Mouse (Mus musculus): Measurements from ENCODE around the gene Ccdc74a. TPM values are rescaled to one million over a fixed set of nuclear protein-coding genes. Genes with fewer than 3 reads are reported as not detected.

Gene Ccdc74a
- polyA plus RNA-seq, 1 experiment from 2014 or later = 8.7 TPM

- Histone ChIP-seq H3K27me3 (ENCODE audit: low read depth, poor library complexity, severe bottlenecking) (no peaks in the 10 kb centered on the region), H3K4me3 (no peak overlapping the region), H3K27ac (no peak overlapping the region), H3K36me3 (peaks cover 98% of the 10 kb centered on the region), H3K9me3 (replicated peaks) (no peaks in the 10 kb centered on the region), H3K4me1 (no peaks in the 10 kb centered on the region)
- WGBS = 97% methylated on average over 2 of the region's 2 CpGs
- no peak for DNase-seq (ENCODE audit: low spot score)
These were observed 13.7 kb upstream of the Ccdc74a start for GRCm38 (mm10) chr16:17632580-17632979.

GRCm38 (mm10) chr16:17633481-17634181 is 12.6 kb upstream of the Ccdc74a start:
- Histone ChIP-seq H3K27me3 (ENCODE audit: low read depth, poor library complexity, severe bottlenecking) (no peaks in the 10 kb centered on the region), H3K4me3 (no peak overlapping the region), H3K27ac (no peak overlapping the region), H3K36me3 (peaks cover 98% of the 10 kb centered on the region), H3K4me1 (no peaks in the 10 kb centered on the region), H3K9me3 (replicated peaks) (no peaks in the 10 kb centered on the region)
- no peak for DNase-seq (ENCODE audit: low spot score)
- WGBS = 79% methylated on average over 8 of the region's 8 CpGs

- no peaks in the 10 kb centered on the region for H3K9me3 ChIP-seq (replicated peaks)
- no peak for DNase-seq (ENCODE audit: low spot score)
- no peak overlapping the region for H3K27ac ChIP-seq
- H3K27me3 ChIP-seq (ENCODE audit: low read depth, poor library complexity, severe bottlenecking) = no peaks in the 10 kb centered on the region
- H3K4me3 ChIP-seq = no peak overlapping the region
- H3K36me3 ChIP-seq = peaks cover 96% of the 10 kb centered on the region
- WGBS = 86% methylated on average over 2 of the region's 2 CpGs
- H3K4me1 ChIP-seq = no peaks in the 10 kb centered on the region
These were observed 9.4 kb upstream of the Ccdc74a start for GRCm38 (mm10) chr16:17636904-17637303.

- no peaks in the 10 kb centered on the region for H3K27me3 ChIP-seq (ENCODE audit: low read depth, poor library complexity, severe bottlenecking)
- no peaks in the 10 kb centered on the region for H3K4me1 ChIP-seq
- 84% methylated on average over 2 of the region's 2 CpGs for WGBS
- no peak for DNase-seq (ENCODE audit: low spot score)
- no peaks in the 10 kb centered on the region for H3K9me3 ChIP-seq (replicated peaks)
- H3K36me3 ChIP-seq = peaks cover 96% of the 10 kb centered on the region
- H3K4me3 ChIP-seq = no peak overlapping the region
- no peak overlapping the region for H3K27ac ChIP-seq
These were observed 8.7 kb upstream of the Ccdc74a start for GRCm38 (mm10) chr16:17637610-17638009.

- Histone ChIP-seq H3K4me3 (no peak overlapping the region), H3K27me3 (ENCODE audit: low read depth, poor library complexity, severe bottlenecking) (no peaks in the 10 kb centered on the region), H3K36me3 (peaks cover 96% of the 10 kb centered on the region), H3K9me3 (replicated peaks) (no peaks in the 10 kb centered on the region), H3K4me1 (no peaks in the 10 kb centered on the region), H3K27ac (no peak overlapping the region)
- DNase-seq (ENCODE audit: low spot score) = no peak
- 89% methylated on average over 9 of the region's 9 CpGs for WGBS
These were observed 8.1 kb upstream of the Ccdc74a start for GRCm38 (mm10) chr16:17638036-17638628.

- no peaks in the 10 kb centered on the region for H3K27me3 ChIP-seq (ENCODE audit: low read depth, poor library complexity, severe bottlenecking)
- 93% methylated on average over 3 of the region's 3 CpGs for WGBS
- H3K4me3 ChIP-seq = no peak overlapping the region
- no peaks in the 10 kb centered on the region for H3K9me3 ChIP-seq (replicated peaks)
- no peak for DNase-seq (ENCODE audit: low spot score)
- H3K4me1 ChIP-seq = no peaks in the 10 kb centered on the region
- H3K36me3 ChIP-seq = peaks cover 96% of the 10 kb centered on the region
- no peak overlapping the region for H3K27ac ChIP-seq
These were observed 7.2 kb upstream of the Ccdc74a start for GRCm38 (mm10) chr16:17639081-17639480.

GRCm38 (mm10) chr16:17639951-17640350 is 6.3 kb upstream of the Ccdc74a start:
- no peak for DNase-seq (ENCODE audit: low spot score)
- Histone ChIP-seq H3K27ac (no peak overlapping the region), H3K36me3 (peaks cover 92% of the 10 kb centered on the region), H3K27me3 (ENCODE audit: low read depth, poor library complexity, severe bottlenecking) (no peaks in the 10 kb centered on the region), H3K4me3 (no peak overlapping the region), H3K9me3 (replicated peaks) (no peaks in the 10 kb centered on the region), H3K4me1 (no peaks in the 10 kb centered on the region)
- WGBS = 94% methylated on average over 6 of the region's 6 CpGs

- Histone ChIP-seq H3K4me1 (no peaks in the 10 kb centered on the region), H3K4me3 (no peak overlapping the region), H3K36me3 (peaks cover 85% of the 10 kb centered on the region), H3K27me3 (ENCODE audit: low read depth, poor library complexity, severe bottlenecking) (no peaks in the 10 kb centered on the region), H3K9me3 (replicated peaks) (no peaks in the 10 kb centered on the region), H3K27ac (no peak overlapping the region)
- no peak for DNase-seq (ENCODE audit: low spot score)
- 93% methylated on average over 9 of the region's 9 CpGs for WGBS
These were observed 5.6 kb upstream of the Ccdc74a start for GRCm38 (mm10) chr16:17640706-17641105.

GRCm38 (mm10) chr16:17641301-17641700 is 5.0 kb upstream of the Ccdc74a start:
- 87% methylated on average over 6 of the region's 6 CpGs for WGBS
- DNase-seq (ENCODE audit: low spot score) = no peak
- H3K9me3 ChIP-seq (replicated peaks) = no peaks in the 10 kb centered on the region
- H3K4me3 ChIP-seq = no peak overlapping the region
- H3K4me1 ChIP-seq = peaks cover 4% of the 10 kb centered on the region
- H3K27ac ChIP-seq = no peak overlapping the region
- H3K36me3 ChIP-seq = peaks cover 79% of the 10 kb centered on the region
- H3K27me3 ChIP-seq (ENCODE audit: low read depth, poor library complexity, severe bottlenecking) = no peaks in the 10 kb centered on the region

- H3K36me3 ChIP-seq = peaks cover 69% of the 10 kb centered on the region
- H3K9me3 ChIP-seq (replicated peaks) = no peaks in the 10 kb centered on the region
- 90% methylated on average over 8 of the region's 8 CpGs for WGBS
- H3K4me1 ChIP-seq = peaks cover 13% of the 10 kb centered on the region
- no peak for DNase-seq (ENCODE audit: low spot score)
- no peak overlapping the region for H3K27ac ChIP-seq
- H3K4me3 ChIP-seq = no peak overlapping the region
- H3K27me3 ChIP-seq (ENCODE audit: low read depth, poor library complexity, severe bottlenecking) = no peaks in the 10 kb centered on the region
These were observed 4.0 kb upstream of the Ccdc74a start for GRCm38 (mm10) chr16:17642311-17642710.

GRCm38 (mm10) chr16:17643437-17643990 is 2.8 kb upstream of the Ccdc74a start:
- H3K27me3 ChIP-seq (ENCODE audit: low read depth, poor library complexity, severe bottlenecking) = no peaks in the 10 kb centered on the region
- peaks cover 68% of the 10 kb centered on the region for H3K36me3 ChIP-seq
- H3K9me3 ChIP-seq (replicated peaks) = no peaks in the 10 kb centered on the region
- H3K27ac ChIP-seq = no peak overlapping the region
- H3K4me3 ChIP-seq = no peak overlapping the region
- H3K4me1 ChIP-seq = peaks cover 14% of the 10 kb centered on the region
- 93% methylated on average over 4 of the region's 4 CpGs for WGBS
- no peak for DNase-seq (ENCODE audit: low spot score)

- no peak for DNase-seq (ENCODE audit: low spot score)
- no peaks in the 10 kb centered on the region for H3K27me3 ChIP-seq (ENCODE audit: low read depth, poor library complexity, severe bottlenecking)
- WGBS = 19% methylated on average over 1 of the region's 1 CpGs
- H3K4me1 ChIP-seq = peaks cover 14% of the 10 kb centered on the region
- H3K9me3 ChIP-seq (replicated peaks) = no peaks in the 10 kb centered on the region
- peak overlapping the region; percentile 84; the same call in 1 of the 2 replicates for H3K27ac ChIP-seq
- peak overlapping the region; percentile 70 for H3K4me3 ChIP-seq
- H3K36me3 ChIP-seq = peaks cover 68% of the 10 kb centered on the region
These were observed 886 bp downstream of the Ccdc74a start for GRCm38 (mm10) chr16:17647156-17647555.

- no peaks in the 10 kb centered on the region for H3K27me3 ChIP-seq (ENCODE audit: low read depth, poor library complexity, severe bottlenecking)
- peaks cover 68% of the 10 kb centered on the region for H3K36me3 ChIP-seq
- peaks cover 14% of the 10 kb centered on the region for H3K4me1 ChIP-seq
- H3K4me3 ChIP-seq = no peak overlapping the region
- DNase-seq (ENCODE audit: low spot score) = no peak
- H3K27ac ChIP-seq = no peak overlapping the region
- H3K9me3 ChIP-seq (replicated peaks) = no peaks in the 10 kb centered on the region
- WGBS = 88% methylated on average over 10 of the region's 10 CpGs
These were observed 1.5 kb downstream of the Ccdc74a start for GRCm38 (mm10) chr16:17647566-17648340.
